33 mouse cellular contexts compared by ENCODE assay signal in genomic region chr14:54768314-54769067, GRCm38 (mm10). TPM values are rescaled to one million over a fixed set of nuclear protein-coding genes. Genes with fewer than 3 reads are reported as not detected.
DNase-seq lines count a peak whose midpoint lies in the region; ATAC-seq and TF ChIP-seq lines count a peak whose summit lies in the region.
"Had no signal": no experiment of that assay in that cellular context is flagged by ENCODE, and none has a peak within 500 bp of the region (broad histone marks: within the 10 kb centered on the region; RNA-seq: fewer than 3 reads in every experiment).

No protein-coding gene starts in this region.

- CTCF ChIA-PET in Patski (lab: Charles Lee): interaction anchor here (2.0 kb wide), 2 partner anchors 17 to 247 kb away, joined by 4 to 8 read pairs; partner anchors contain the start of gene Ngdn

- in situ Hi-C loops in Patski (cut with MboI; ENCODE audit: low pct_unique_long_range_greater_than_20kb): no loop called here

- peaks cover 4% of the 10 kb centered on the region for H3K27me3 ChIP-seq in Patski
- H3K27me3 ChIP-seq: hindbrain, embryonic 13.5 days; liver, embryonic 15.5 days; stomach, embryonic 15.5 days had no signal

- peak; percentile 62 for ATAC-seq in Patski
- ATAC-seq in hematopoietic stem cell, adult 5-6 weeks (replicated peaks in 1 of 2; ENCODE audit: insufficient read depth in 1 of 2, low FRiP score in 2 of 2, low TSS enrichment in 1 of 2, low read depth in 1 of 2, poor library complexity in 2 of 2, severe bottlenecking in 2 of 2): peak; percentile 42 to 76; a peak in 3 of 4 replicates
- ATAC-seq: forebrain, embryonic 16.5 days; inflammation-experienced regulatory T-cells, adult 6 months had no signal

- POLR2A ChIA-PET in Patski (lab: Charles Lee): interaction anchor here (0.6 kb wide), 1 partner anchor 847 kb away, joined by 3 read pairs; no protein-coding TSS in a partner anchor

- TF ChIP-seq CTCF in Patski (IDR thresholded peaks at IDR 0.05): no peak

- peak; percentile 42 to 52 for DNase-seq in cerebellum, postnatal 25 days
- no peak for DNase-seq in cerebellum, postnatal 4 days (ENCODE audit: low spot score in 2 of 2)
- DNase-seq in 416B (ENCODE audit: low read depth) (peak; percentile 95), Patski (ENCODE audit: low read depth, low spot score) (no peak)
- no peak for DNase-seq in urinary bladder, postnatal 14 days (ENCODE audit: low spot score)
- DNase-seq in right cerebral cortex, postnatal 14 days: no peak
- DNase-seq in lung, postnatal 14 days: no peak
- DNase-seq: adrenal gland, postnatal 14 days; B cell, adult 2 months; cerebellum, adult 9-10 months; embryo, embryonic 11 days; gastrocnemius, postnatal 36 days; heart, postnatal 10 days; kidney, adult 9 months; lung, postnatal 4 days; midbrain, embryonic 14.5 days; right cerebral cortex, postnatal 25 days; thymus, adult 18-20 months; thymus, postnatal 4 days had no signal

RNA-seq across cellular contexts. Expression of gene Slc7a8, which starts 13.3 kb away (rescaled TPM):
- 0.04 TPM for polyA plus RNA-seq in Patski (2021)
- 2.3 and 3.2 TPM in 2 replicates for total RNA-seq in hematopoietic stem cell, adult 5-6 weeks (2017)

RNA-seq across cellular contexts. Expression of gene Rnf212b, which starts 45.5 kb away (rescaled TPM):
- polyA plus RNA-seq in Patski (2021): not detected
- total RNA-seq in hematopoietic stem cell, adult 5-6 weeks (2017): not detected in 2 replicates
- total RNA-seq: adrenal gland, postnatal 14 days; heart, postnatal 10 days; layer of hippocampus, adult 18-20 months; layer of hippocampus, postnatal 25 days; left cerebral cortex, postnatal 10 days; neutrophil, adult 5-6 weeks had no signal
- polyA plus RNA-seq: embryonic facial prominence, embryonic 14.5 days; forebrain, embryonic 16.5 days; heart, embryonic 11.5 days; hindbrain, embryonic 13.5 days; inflammation-experienced regulatory T-cells, adult 6 months; limb, embryonic 14.5 days; liver, embryonic 15.5 days; midbrain, embryonic 14.5 days; spleen, adult 2 months; stomach, embryonic 15.5 days had no signal

RNA-seq across cellular contexts. Expression of gene Cebpe, which starts 56.5 kb away (rescaled TPM):
- polyA plus RNA-seq in Patski (2021): not detected
- 11.4 and 25.4 TPM in 2 replicates for total RNA-seq in hematopoietic stem cell, adult 5-6 weeks (2017)
- total RNA-seq: adrenal gland, postnatal 14 days; gastrocnemius, postnatal 36 days; heart, postnatal 10 days; layer of hippocampus, adult 18-20 months; layer of hippocampus, postnatal 25 days; left cerebral cortex, postnatal 10 days had no signal
- polyA plus RNA-seq: forebrain, embryonic 16.5 days; heart, embryonic 11.5 days; hindbrain, embryonic 13.5 days; inflammation-experienced regulatory T-cells, adult 6 months; midbrain, embryonic 14.5 days had no signal

Comparison
In these comparisons a context has a peak if more than half of its experiments do, and no peak if none do; other contexts are left out.
1. DNase-seq: peak in cerebellum, postnatal 25 days (2 of 2) and 416B (single experiment); none in cerebellum, postnatal 4 days (0 of 2), Patski (single experiment), urinary bladder, postnatal 14 days (single experiment), right cerebral cortex, postnatal 14 days (single experiment) and lung, postnatal 14 days (single experiment).